Mouse (Mus musculus): ENCODE data around the gene Pias4. TPM values are rescaled to one million over a fixed set of nuclear protein-coding genes. Genes with fewer than 3 reads are reported as not detected.
A peak's percentile ranks its signal among the peaks of the same experiment; 100 is the strongest.
"Not testable (repeated sequence)": the region's sequence is repeated elsewhere in the genome, so short reads cannot be mapped to it uniquely, and the experiment has no call there.

The Pias4 gene
- polyA plus RNA-seq, 1 experiment from 2014 or later = 52.8 TPM

DNA sequence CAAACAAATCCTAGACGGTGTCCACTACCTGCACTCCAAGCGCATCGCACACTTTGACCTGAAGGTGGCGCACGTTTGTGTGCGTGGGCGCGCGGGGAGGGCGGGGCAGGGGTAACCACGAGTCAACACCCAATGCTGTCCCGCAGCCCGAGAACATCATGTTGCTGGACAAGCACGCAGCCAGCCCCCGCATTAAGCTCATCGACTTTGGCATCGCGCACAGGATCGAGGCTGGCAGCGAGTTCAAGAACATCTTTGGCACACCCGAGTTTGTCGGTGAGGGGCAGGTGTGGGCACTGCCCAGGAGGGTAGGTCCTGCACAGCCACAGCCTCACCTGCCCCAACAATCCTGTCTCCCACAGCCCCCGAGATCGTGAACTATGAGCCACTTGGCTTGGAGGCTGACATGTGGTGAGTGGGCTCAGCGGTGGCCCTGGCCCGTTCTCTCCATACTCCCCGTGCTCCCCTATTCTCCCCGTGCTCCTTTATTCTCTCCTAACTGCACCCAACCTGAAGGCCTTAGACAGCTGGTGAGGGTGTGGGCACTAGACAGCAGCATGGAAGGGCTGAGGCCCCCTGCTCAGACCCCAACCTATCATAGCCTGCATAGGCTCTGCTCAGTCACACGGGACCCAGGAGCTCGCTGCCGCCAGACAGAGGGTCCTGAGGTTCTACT lies 22.7 kb upstream of the Pias4 start:
- ATAC-seq (ENCODE audit: low FRiP score) = no peak
- 67% methylated on average over 31 of the region's 31 CpGs for WGBS

GRCm38 (mm10) chr10:81189821-81190220 lies 22.1 kb upstream of the Pias4 start:
- H3K36me3 ChIP-seq = peaks cover 46% of the 10 kb centered on the region

More for the DNA sequence above, 22.7 kb upstream of the Pias4 start:
- Histone ChIP-seq H3K4me2 (no peak overlapping the region), H3K9me3 (replicated peaks) (no peaks in the 10 kb centered on the region), H3K4me3 (replicated peaks) (no peak overlapping the region), H3K9ac (replicated peaks) (no peak overlapping the region; the same call in 1 of the 2 replicates), H3K4me1 (peaks cover 36% of the 10 kb centered on the region), H3K27ac (replicated peaks) (no peak overlapping the region), H3K27me3 (replicated peaks) (peaks cover 9% of the 10 kb centered on the region), H3K36me3 (peaks cover 41% of the 10 kb centered on the region)

DNA sequence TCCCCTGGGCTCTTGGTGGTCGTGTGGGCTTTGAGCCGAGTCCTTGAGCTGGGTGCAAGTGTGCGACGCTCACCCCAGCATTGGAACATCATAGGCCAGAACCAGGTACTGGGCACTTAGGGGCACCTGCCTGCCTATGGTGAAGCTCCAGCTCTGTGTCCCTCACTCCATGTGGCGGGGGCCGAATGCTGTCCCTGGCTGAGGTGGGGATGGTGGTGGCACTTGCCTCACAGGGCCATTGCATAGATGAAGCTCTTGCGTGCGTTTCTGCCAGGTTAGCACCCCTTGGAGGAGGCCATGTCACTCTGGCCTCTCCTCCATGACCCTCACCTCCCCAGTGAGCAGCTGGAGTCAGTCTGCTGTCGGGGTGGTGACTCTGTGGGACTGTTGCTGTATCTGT lies 19.4 kb upstream of the Pias4 start:
- 97% methylated on average over 9 of the region's 9 CpGs for WGBS
- peaks cover 60% of the 10 kb centered on the region for H3K36me3 ChIP-seq
- ATAC-seq (ENCODE audit: low FRiP score) = no peak

More at GRCm38 (mm10) chr10:81189821-81190220, 22.1 kb upstream of the Pias4 start:
- H3K9me3 ChIP-seq (replicated peaks) = no peaks in the 10 kb centered on the region
- H3K4me1 ChIP-seq = peaks cover 39% of the 10 kb centered on the region
- ATAC-seq (ENCODE audit: low FRiP score) = no peak
- no peak overlapping the region for H3K4me2 ChIP-seq
- no peak overlapping the region for H3K4me3 ChIP-seq (replicated peaks)
- no peak overlapping the region for H3K9ac ChIP-seq (replicated peaks)
- WGBS = 81% methylated on average over 26 of the region's 26 CpGs
- peaks cover 3% of the 10 kb centered on the region for H3K27me3 ChIP-seq (replicated peaks)
- no peak overlapping the region for H3K27ac ChIP-seq (replicated peaks)

GRCm38 (mm10) chr10:81184765-81185164 lies 17.0 kb upstream of the Pias4 start:
- Histone ChIP-seq H3K9me3 (replicated peaks) (no peaks in the 10 kb centered on the region), H3K4me1 (peaks cover 30% of the 10 kb centered on the region), H3K4me3 (replicated peaks) (no peak overlapping the region), H3K9ac (replicated peaks) (no peak overlapping the region), H3K27me3 (replicated peaks) (no peaks in the 10 kb centered on the region), H3K36me3 (peaks cover 68% of the 10 kb centered on the region), H3K4me2 (no peak overlapping the region), H3K27ac (replicated peaks) (0 out of 2 replicates have a peak overlapping the region, but pooled peaks have one; percentile 38)
- ATAC-seq (ENCODE audit: low FRiP score) = no peak
- 72% methylated on average over 4 of the region's 4 CpGs for WGBS

More for the DNA sequence above, 19.4 kb upstream of the Pias4 start:
- H3K9me3 ChIP-seq (replicated peaks) = no peaks in the 10 kb centered on the region
- no peak overlapping the region for H3K4me3 ChIP-seq (replicated peaks)
- no peak overlapping the region for H3K4me2 ChIP-seq
- H3K27ac ChIP-seq (replicated peaks) = no peak overlapping the region
- H3K9ac ChIP-seq (replicated peaks) = no peak overlapping the region
- peaks cover 39% of the 10 kb centered on the region for H3K4me1 ChIP-seq
- H3K27me3 ChIP-seq (replicated peaks) = no peaks in the 10 kb centered on the region

GRCm38 (mm10) chr10:81183805-81184204 lies 16.1 kb upstream of the Pias4 start, which contains the start of gene 4930442H23Rik:
4930442H23Rik (minus strand) TSS chr10:81183849.
- H3K4me2 ChIP-seq = peak within 1 kb of the TSS; percentile 64
- H3K27ac ChIP-seq (replicated peaks) = peak within 1 kb of the TSS; percentile 91
- WGBS = 89% methylated on average over 5 of the region's 5 CpGs
- H3K27me3 ChIP-seq (replicated peaks) = no peaks in the 10 kb centered on the region
- peaks cover 76% of the 10 kb centered on the region for H3K36me3 ChIP-seq
- H3K9ac ChIP-seq (replicated peaks) = peak within 1 kb of the TSS; percentile 63
- H3K4me3 ChIP-seq (replicated peaks) = peak within 1 kb of the TSS; percentile 74
- peaks cover 32% of the 10 kb centered on the region for H3K4me1 ChIP-seq
- ATAC-seq (ENCODE audit: low FRiP score) = no peak
- H3K9me3 ChIP-seq (replicated peaks) = no peaks in the 10 kb centered on the region

- Histone ChIP-seq H3K4me3 (replicated peaks) (peak within 1 kb of the TSS; percentile 74), H3K4me2 (peak within 1 kb of the TSS; percentile 64), H3K4me1 (peaks cover 44% of the 10 kb centered on the region), H3K9ac (replicated peaks) (peak within 1 kb of the TSS; percentile 63), H3K27me3 (replicated peaks) (no peaks in the 10 kb centered on the region), H3K36me3 (peaks cover 83% of the 10 kb centered on the region), H3K9me3 (replicated peaks) (no peaks in the 10 kb centered on the region), H3K27ac (replicated peaks) (peak within 1 kb of the TSS; percentile 91)
- 4% methylated on average over 53 of the region's 53 CpGs for WGBS
- peak; percentile 95 for ATAC-seq (ENCODE audit: low FRiP score)
Observed at GRCm38 (mm10) chr10:81182336-81183333, 14.9 kb upstream of the Pias4 start, which contains the start of gene Dapk3. Dapk3 (plus strand) TSS chr10:81183005.

GRCm38 (mm10) chr10:81181860-81182259 lies 14.1 kb upstream of the Pias4 start:
- ATAC-seq (ENCODE audit: low FRiP score); H3K27ac ChIP-seq (replicated peaks); H3K4me2 ChIP-seq; H3K4me3 ChIP-seq (replicated peaks); H3K27me3 ChIP-seq (replicated peaks); H3K9ac ChIP-seq (replicated peaks); H3K9me3 ChIP-seq (replicated peaks): not testable (repeated sequence)
- 85% methylated on average over 12 of the region's 12 CpGs for WGBS
- peaks cover 77% of the 10 kb centered on the region for H3K36me3 ChIP-seq
- peaks cover 51% of the 10 kb centered on the region for H3K4me1 ChIP-seq

DNA sequence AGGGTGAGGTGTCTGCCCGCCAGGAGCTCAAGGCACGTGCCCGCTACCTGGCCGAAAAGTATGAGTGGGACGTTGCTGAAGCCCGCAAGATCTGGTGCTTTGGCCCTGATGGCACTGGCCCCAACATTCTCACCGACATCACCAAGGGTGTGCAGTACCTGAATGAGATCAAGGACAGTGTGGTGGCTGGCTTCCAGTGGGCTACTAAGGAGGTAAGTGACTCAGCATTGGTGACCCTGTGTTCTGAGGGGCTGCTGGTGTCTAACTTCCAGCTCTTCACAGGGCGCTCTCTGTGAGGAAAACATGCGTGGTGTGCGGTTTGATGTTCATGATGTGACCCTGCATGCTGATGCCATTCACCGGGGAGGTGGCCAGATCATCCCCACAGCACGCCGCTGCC lies 13.2 kb upstream of the Pias4 start:
- Histone ChIP-seq H3K4me2 (no peak overlapping the region), H3K9me3 (replicated peaks) (no peaks in the 10 kb centered on the region), H3K36me3 (peaks cover 71% of the 10 kb centered on the region), H3K4me3 (replicated peaks) (no peak overlapping the region), H3K27ac (replicated peaks) (0 out of 2 replicates have a peak overlapping the region, but pooled peaks have one; percentile 28), H3K9ac (replicated peaks) (no peak overlapping the region), H3K4me1 (peaks cover 54% of the 10 kb centered on the region), H3K27me3 (replicated peaks) (no peaks in the 10 kb centered on the region)
- WGBS = 96% methylated on average over 13 of the region's 13 CpGs
- ATAC-seq (ENCODE audit: low FRiP score) = no peak

GRCm38 (mm10) chr10:81179451-81180342 lies 12.0 kb upstream of the Pias4 start:
- H3K4me2 ChIP-seq = no peak overlapping the region
- peaks cover 62% of the 10 kb centered on the region for H3K4me1 ChIP-seq
- H3K27me3 ChIP-seq (replicated peaks) = no peaks in the 10 kb centered on the region
- no peak overlapping the region for H3K9ac ChIP-seq (replicated peaks)
- no peak for ATAC-seq (ENCODE audit: low FRiP score)
- H3K27ac ChIP-seq (replicated peaks) = no peak overlapping the region
- H3K4me3 ChIP-seq (replicated peaks) = no peak overlapping the region
- no peaks in the 10 kb centered on the region for H3K9me3 ChIP-seq (replicated peaks)
- H3K36me3 ChIP-seq = peaks cover 60% of the 10 kb centered on the region
- 90% methylated on average over 32 of the region's 32 CpGs for WGBS

DNA sequence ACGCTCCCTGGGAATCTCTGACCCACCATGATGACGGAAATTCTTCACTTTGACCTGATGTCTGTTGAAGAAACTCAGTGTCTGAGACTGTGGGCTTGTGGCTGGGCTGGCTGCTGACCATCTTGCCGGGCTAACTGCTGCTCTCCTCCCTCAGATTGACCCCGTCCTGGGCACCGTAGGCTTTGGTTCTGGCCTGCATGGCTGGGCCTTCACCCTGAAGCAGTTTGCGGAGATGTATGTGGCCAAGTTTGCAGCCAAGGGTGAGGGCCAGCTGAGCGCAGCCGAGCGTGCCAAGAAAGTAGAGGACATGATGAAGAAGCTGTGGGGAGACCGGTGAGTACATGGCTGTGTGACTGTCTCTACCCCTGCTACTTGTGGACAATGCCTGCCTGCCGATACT lies 11.2 kb upstream of the Pias4 start:
- H3K27ac ChIP-seq (replicated peaks) = no peak overlapping the region
- H3K9ac ChIP-seq (replicated peaks) = no peak overlapping the region
- H3K4me3 ChIP-seq (replicated peaks) = no peak overlapping the region
- no peak for ATAC-seq (ENCODE audit: low FRiP score)
- peaks cover 52% of the 10 kb centered on the region for H3K36me3 ChIP-seq
- H3K4me1 ChIP-seq = peaks cover 62% of the 10 kb centered on the region
- H3K9me3 ChIP-seq (replicated peaks) = no peaks in the 10 kb centered on the region
- no peaks in the 10 kb centered on the region for H3K27me3 ChIP-seq (replicated peaks)
- H3K4me2 ChIP-seq = no peak overlapping the region
- WGBS = 93% methylated on average over 11 of the region's 11 CpGs
